Mouse (Mus musculus) small intestine, adult 2 months (tissue): ENCODE data around the gene Elp4. TPM values are rescaled to one million over a fixed set of nuclear protein-coding genes. Genes with fewer than 3 reads are reported as not detected.

Experiments
- H3K27ac ChIP-seq: fragments of 200-500 bp; 2 replicates; pipeline ENCODE4 v1.5.1; 2012; ENCODE audit warnings: low read depth, low read length, control low read depth, inconsistent platforms; ENCODE audit not compliant: insufficient read depth
- H3K27me3 ChIP-seq: fragments of 200-500 bp; 2 replicates; pipeline ENCODE4 v1.6.1; 2012; ENCODE audit warnings: mild to moderate bottlenecking, moderate library complexity, low read length, inconsistent platforms; ENCODE audit not compliant: control insufficient read depth, insufficient read depth
- H3K36me3 ChIP-seq: fragments of 200-500 bp; 2 replicates; pipeline ENCODE4 v1.6.1; 2012; ENCODE audit warnings: mild to moderate bottlenecking, low read length, control low read depth, inconsistent platforms; ENCODE audit not compliant: control insufficient read depth, insufficient read depth
- H3K4me1 ChIP-seq: fragments of 200-500 bp; 2 replicates; pipeline ENCODE4 v1.6.1; 2012; ENCODE audit warnings: low read length, inconsistent platforms, mixed read lengths; ENCODE audit not compliant: control insufficient read depth, insufficient read depth, insufficient read length
- H3K4me3 ChIP-seq: fragments of 200-500 bp; 2 replicates; pipeline ENCODE4 v1.5.1; 2012; ENCODE audit warnings: low read depth, mild to moderate bottlenecking, control low read depth, inconsistent platforms, low read length, moderate library complexity
- CTCF ChIP-seq: fragments of 200-500 bp; IDR thresholded peaks from 2 replicates; pipeline ENCODE4 v1.5.1; 2012; ENCODE audit warnings: low read depth, mild to moderate bottlenecking, control low read depth, inconsistent platforms, low read length, moderate library complexity, mixed read lengths; ENCODE audit not compliant: insufficient replicate concordance, insufficient read length; ENCODE audit errors: extremely low read depth
- POLR2A ChIP-seq: fragments of 200-500 bp; IDR thresholded peaks from 2 replicates; pipeline ENCODE4 v1.6.1; 2012; ENCODE audit warnings: low read depth, mild to moderate bottlenecking, control low read depth, inconsistent platforms, low read length, moderate library complexity
- WGBS: fragments of 180-500 bp; shearing (Covaris S2); methylation state at CpG from one replicate; pipeline ENCODE4 v1.1.7; 2018; 5-methylcytosine and 5-hydroxymethylcytosine counted together
- polyA plus RNA-seq: library from polyadenylated mRNA; depleted of rRNA; stranded (reverse); fragments of >200 nt; gene quantifications from 2 replicates; pipeline ENCODE4 v1.2.3, GENCODE M21; 2012

The Elp4 gene
- polyA plus RNA-seq, 1 experiment, result 1.7 TPM

- Histone ChIP-seq H3K27me3 (no peaks in the 10 kb centered on the region), H3K4me1 (no peaks in the 10 kb centered on the region), H3K36me3 (no peaks in the 10 kb centered on the region), H3K4me3 (no peak overlapping the region), H3K27ac (no peak overlapping the region)
- TF ChIP-seq POLR2A (no peak), CTCF (no peak)
Measured at GRCm38 (mm10) chr2:105851714-105852293, 52.6 kb downstream of the Elp4 start.

DNA sequence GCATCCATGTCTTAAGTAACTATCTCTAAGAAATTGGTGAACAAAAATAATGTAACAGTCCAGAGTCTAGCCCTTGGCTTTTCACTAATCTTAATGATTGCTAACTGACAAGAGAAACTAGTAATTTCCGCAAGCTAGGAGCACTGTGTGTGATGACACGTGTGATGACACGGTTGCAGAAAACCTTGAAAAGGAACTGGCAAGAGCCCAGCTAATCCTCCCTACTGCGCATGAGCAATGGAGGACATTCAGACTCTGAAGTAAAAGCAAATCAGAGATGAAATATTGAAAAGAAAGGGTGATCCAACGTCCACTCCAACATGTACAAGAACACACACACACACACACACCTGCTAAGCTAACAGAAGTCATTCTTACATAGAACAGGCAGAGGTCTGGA is 61.2 kb downstream of the Elp4 start:
- Histone ChIP-seq H3K4me1 (no peaks in the 10 kb centered on the region), H3K27me3 (no peaks in the 10 kb centered on the region), H3K36me3 (no peaks in the 10 kb centered on the region), H3K27ac (no peak overlapping the region), H3K4me3 (no peak overlapping the region)
- TF ChIP-seq POLR2A, result no peak
- TF ChIP-seq CTCF, result no peak
- 90% methylated on average over 5 of the region's 5 CpGs for WGBS

- Histone ChIP-seq H3K27me3 (no peaks in the 10 kb centered on the region), H3K27ac (no peak overlapping the region), H3K4me1 (no peaks in the 10 kb centered on the region), H3K4me3 (no peak overlapping the region), H3K36me3 (no peaks in the 10 kb centered on the region)
- 87% methylated on average over 1 of the region's 1 CpGs for WGBS
- TF ChIP-seq POLR2A, result no peak
- no peak for TF ChIP-seq CTCF
Measured at GRCm38 (mm10) chr2:105817965-105818364, 86.4 kb downstream of the Elp4 start.

DNA sequence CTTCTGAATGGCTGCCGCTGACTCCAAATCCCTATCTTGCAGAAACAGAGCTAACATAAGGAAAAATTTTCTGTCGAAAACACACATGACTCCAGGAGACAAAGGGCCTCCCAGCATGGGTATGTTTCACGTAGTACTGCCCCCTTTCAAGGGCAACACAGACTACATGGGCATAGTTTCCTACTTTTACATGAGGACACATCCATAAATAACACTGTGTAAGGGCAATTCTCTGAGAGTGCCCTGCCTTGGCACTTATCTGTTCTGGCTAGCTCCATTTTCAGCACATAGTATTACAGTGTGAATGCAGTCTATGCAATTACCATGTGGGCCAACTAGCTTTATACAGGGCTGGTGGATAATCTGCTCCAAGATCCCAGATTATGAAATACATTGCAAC is 89.2 kb downstream of the Elp4 start:
- Histone ChIP-seq H3K27ac (no peak overlapping the region), H3K4me1 (no peaks in the 10 kb centered on the region), H3K27me3 (no peaks in the 10 kb centered on the region), H3K36me3 (no peaks in the 10 kb centered on the region), H3K4me3 (no peak overlapping the region)
- TF ChIP-seq POLR2A (no peak), CTCF (no peak)
- 75% methylated on average over 3 of the region's 3 CpGs for WGBS

- Histone ChIP-seq H3K27ac (no peak overlapping the region), H3K27me3 (no peaks in the 10 kb centered on the region), H3K36me3 (no peaks in the 10 kb centered on the region), H3K4me1 (no peaks in the 10 kb centered on the region), H3K4me3 (no peak overlapping the region)
- no peak for TF ChIP-seq POLR2A
- no peak for TF ChIP-seq CTCF
- 81% methylated on average over 3 of the region's 3 CpGs for WGBS
Measured at GRCm38 (mm10) chr2:105813041-105813440, 91.3 kb downstream of the Elp4 start.

DNA sequence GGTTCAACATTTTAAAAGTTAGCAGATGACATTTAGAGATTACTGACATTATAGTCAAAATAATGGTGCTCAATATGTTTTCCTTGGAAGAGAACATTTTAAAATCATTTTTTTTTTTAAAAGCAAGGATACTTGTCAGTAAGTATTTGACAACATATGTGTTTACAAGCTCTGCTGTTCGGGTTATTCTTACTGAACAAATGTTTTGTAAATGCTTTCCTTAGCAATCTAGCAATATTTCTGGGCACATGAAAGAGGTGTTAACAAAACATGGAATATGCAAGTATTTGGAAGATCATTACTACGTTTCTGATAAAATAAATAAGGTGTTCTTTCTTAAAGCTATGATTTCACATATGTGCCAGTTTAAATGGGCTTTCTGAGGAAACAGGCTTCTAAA is 94.1 kb downstream of the Elp4 start:
- no peaks in the 10 kb centered on the region for H3K27me3 ChIP-seq
- H3K4me3 ChIP-seq, result no peak overlapping the region
- WGBS, result 77% methylated on average over 2 of the region's 2 CpGs
- no peak for TF ChIP-seq CTCF
- TF ChIP-seq POLR2A, result no peak
- H3K36me3 ChIP-seq, result no peaks in the 10 kb centered on the region
- H3K4me1 ChIP-seq, result no peaks in the 10 kb centered on the region
- no peak overlapping the region for H3K27ac ChIP-seq

GRCm38 (mm10) chr2:105806571-105806970 is 97.8 kb downstream of the Elp4 start:
- no peaks in the 10 kb centered on the region for H3K27me3 ChIP-seq
- H3K4me3 ChIP-seq, result no peak overlapping the region
- H3K4me1 ChIP-seq, result no peaks in the 10 kb centered on the region
- 82% methylated on average over 2 of the region's 2 CpGs for WGBS
- H3K36me3 ChIP-seq, result no peaks in the 10 kb centered on the region
- no peak overlapping the region for H3K27ac ChIP-seq
- TF ChIP-seq POLR2A (no peak), CTCF (no peak)

DNA sequence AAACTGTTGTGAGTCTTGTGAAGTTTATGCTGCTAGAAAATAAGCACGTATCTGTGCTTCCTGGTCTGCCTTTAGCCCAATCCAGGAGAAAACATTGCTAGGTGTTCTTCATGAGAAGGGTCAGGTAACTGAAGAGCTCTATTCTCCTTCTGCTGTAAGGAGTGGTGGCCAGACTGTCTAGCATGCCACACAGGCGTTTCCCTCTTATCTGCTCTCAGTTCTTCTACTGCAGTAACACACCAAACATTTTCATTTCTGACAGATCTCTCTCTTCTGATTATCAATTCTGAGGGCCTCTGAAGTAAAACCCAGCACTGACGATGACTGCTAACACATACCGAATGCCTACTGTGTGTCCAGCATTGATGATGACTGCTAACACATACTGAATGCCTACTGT is 98.3 kb downstream of the Elp4 start:
- Histone ChIP-seq H3K4me1 (no peaks in the 10 kb centered on the region), H3K4me3 (no peak overlapping the region), H3K27ac (no peak overlapping the region), H3K36me3 (no peaks in the 10 kb centered on the region), H3K27me3 (no peaks in the 10 kb centered on the region)
- 81% methylated on average over 4 of the region's 4 CpGs for WGBS
- TF ChIP-seq POLR2A (no peak), CTCF (no peak)
